ENCODE assay signal across 1 mouse cellular context in the genomic region with DNA sequence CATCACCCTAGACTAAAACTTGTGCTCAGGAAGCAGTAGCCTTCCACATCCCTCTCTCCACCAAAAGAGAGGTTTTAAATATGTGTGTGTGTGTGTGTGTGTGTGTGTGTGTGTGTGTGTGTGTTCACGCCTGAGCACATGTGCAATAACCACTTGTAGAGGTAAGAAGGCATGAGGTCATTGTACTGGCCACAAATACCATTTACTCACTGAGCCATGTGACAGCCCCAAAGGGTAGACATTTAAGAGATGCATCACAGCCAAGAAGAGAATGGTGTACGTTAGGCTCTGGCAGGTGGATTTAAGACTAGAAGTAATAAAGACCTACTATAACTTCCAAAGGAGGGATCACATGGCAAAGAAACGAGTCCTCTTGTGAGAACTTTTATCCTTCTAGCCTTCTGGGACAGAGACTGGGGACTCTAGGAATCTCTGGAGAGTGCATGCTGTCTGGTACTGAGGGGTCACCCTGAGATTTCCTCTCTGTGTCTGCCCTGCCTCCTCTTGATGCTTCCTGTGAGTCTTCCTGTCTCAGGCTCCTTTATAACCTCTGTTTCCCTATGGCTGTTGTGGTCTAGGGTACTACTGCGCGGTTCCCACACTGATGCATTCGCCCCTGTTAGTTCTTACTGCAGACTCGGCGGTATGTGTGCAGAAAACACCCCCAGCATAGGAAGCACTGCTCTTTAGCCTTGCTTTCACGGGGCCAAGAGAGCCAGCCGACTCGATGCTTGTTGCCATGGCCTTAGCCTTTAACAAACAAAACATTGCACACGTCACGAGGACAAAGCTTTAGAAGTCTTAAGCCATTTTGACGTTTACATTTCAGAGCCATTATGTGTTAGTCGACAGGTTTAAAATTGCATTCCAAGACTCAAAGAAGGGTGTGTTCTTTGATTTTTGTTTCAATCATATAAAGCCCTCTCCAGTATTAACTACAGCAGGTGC.
TF ChIP-seq lines count a peak whose summit lies in the region.

No protein-coding gene starts in this region.

TF ChIP-seq in MEL, 35 proteins besides CTCF, POLR2A, EP300 and RAD21 (continued from another document):
- TF ChIP-seq UBTF (IDR thresholded peaks at IDR 0.05; ENCODE audit: borderline replicate concordance, insufficient read depth, low read depth, low read length) (no peak), HCFC1 (IDR thresholded peaks at IDR 0.05; ENCODE audit: low read depth, low read length) (no peak), NRF1 (IDR thresholded peaks at IDR 0.05; ENCODE audit: insufficient read depth, low read depth, low read length, poor library complexity, severe bottlenecking) (no peak), MXI1 (IDR thresholded peaks at IDR 0.05; ENCODE audit: low read depth, low read length) (no peak), ZC3H11A (IDR thresholded peaks at IDR 0.05; ENCODE audit: low read depth, low read length) (no peak), ZMIZ1 (IDR thresholded peaks at IDR 0.05; ENCODE audit: low read depth, low read length) (no peak), POLR2AphosphoS2 (IDR thresholded peaks at IDR 0.05; ENCODE audit: low read length) (no peak)
